Mouse (Mus musculus): ENCODE results near the gene Atp11a. TPM values are rescaled to one million over a fixed set of nuclear protein-coding genes. Genes with fewer than 3 reads are reported as not detected.

Gene Atp11a
- polyA plus RNA-seq, 1 experiment from 2014 or later: 7.0 TPM

Other genes with a start within 250 kb of the Atp11a start
- not detected in 2 replicates for gene Spaca7, start 184.0 kb upstream of the Atp11a start, polyA plus RNA-seq (2014; fragmentation: Nextera tagmentation; extraction: Ambion mirVana)
- gene Tubgcp3, start 84.8 kb upstream of the Atp11a start, polyA plus RNA-seq (2014; fragmentation: Nextera tagmentation; extraction: Ambion mirVana): 56.3 and 63.7 TPM in 2 replicates
- 3.4 and 4.3 TPM in 2 replicates for gene Mcf2l, start 116.8 kb downstream of the Atp11a start, polyA plus RNA-seq (2014; fragmentation: Nextera tagmentation; extraction: Ambion mirVana)

Data from liver, embryonic 11.5 days (tissue).